Mouse (Mus musculus): ENCODE data around the gene Aven. TPM values are rescaled to one million over a fixed set of nuclear protein-coding genes. Genes with fewer than 3 reads are reported as not detected.

Gene Aven
- polyA plus RNA-seq, 1 experiment from 2014 or later, result 5.5 TPM

DNA sequence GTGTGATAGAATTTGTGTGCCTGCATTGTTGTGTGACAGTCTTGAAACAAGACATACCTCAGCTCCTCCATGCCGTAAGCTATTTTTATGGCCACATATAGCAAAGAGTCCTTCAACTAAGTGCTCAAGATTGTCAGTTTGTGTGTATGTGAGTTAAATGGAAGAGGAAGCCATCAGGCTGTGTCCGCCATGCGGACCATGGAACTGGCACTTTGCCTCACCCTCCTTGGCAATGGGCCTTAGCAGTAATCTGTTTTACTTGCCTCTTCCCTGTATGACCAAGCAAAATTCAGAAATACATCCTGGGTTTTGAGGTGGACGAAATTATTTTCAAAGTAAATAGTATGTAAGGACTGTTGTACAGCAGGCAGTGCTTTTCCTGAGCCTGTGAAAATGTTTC lies 75.0 kb downstream of the Aven start:
- H3K36me3 ChIP-seq, result no peaks in the 10 kb centered on the region
- H3K27ac ChIP-seq, result no peak overlapping the region
- H3K27me3 ChIP-seq, result no peaks in the 10 kb centered on the region
- no peak overlapping the region for H3K9ac ChIP-seq
- H3K4me1 ChIP-seq, result no peaks in the 10 kb centered on the region
- no peaks in the 10 kb centered on the region for H3K9me3 ChIP-seq
- no peak for ATAC-seq (ENCODE audit: insufficient number of reproducible peaks, low FRiP score, low TSS enrichment, low read depth)
- H3K4me3 ChIP-seq, result no peak overlapping the region
- WGBS, result 80% methylated on average over 4 of the region's 4 CpGs
- no peak overlapping the region for H3K4me2 ChIP-seq

DNA sequence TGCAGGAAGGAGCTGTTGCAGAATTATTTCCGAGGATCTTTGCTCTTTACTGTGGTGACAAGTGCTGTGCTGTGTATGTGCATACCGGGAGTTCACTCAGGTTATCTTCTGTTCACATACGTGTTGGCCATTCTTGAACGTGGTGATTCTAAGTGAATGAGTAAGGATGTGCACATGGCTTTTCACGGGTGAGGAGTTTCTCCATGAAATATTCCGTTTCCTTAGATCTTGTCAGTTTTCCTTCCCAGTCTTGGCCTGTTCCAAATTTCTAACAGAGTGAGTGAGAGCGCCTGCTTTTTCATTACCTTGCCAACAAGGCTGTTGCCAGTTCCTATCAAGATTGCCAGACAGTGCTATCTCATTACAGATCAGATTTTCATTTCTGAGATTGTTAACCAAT lies 98.2 kb downstream of the Aven start:
- no peaks in the 10 kb centered on the region for H3K9me3 ChIP-seq
- no peak overlapping the region for H3K4me2 ChIP-seq
- no peak for ATAC-seq (ENCODE audit: insufficient number of reproducible peaks, low FRiP score, low TSS enrichment, low read depth)
- no peak overlapping the region for H3K9ac ChIP-seq
- no peak overlapping the region for H3K27ac ChIP-seq
- H3K36me3 ChIP-seq, result no peaks in the 10 kb centered on the region
- no peaks in the 10 kb centered on the region for H3K27me3 ChIP-seq
- H3K4me1 ChIP-seq, result no peaks in the 10 kb centered on the region
- 72% methylated on average over 7 of the region's 7 CpGs for WGBS
- H3K4me3 ChIP-seq, result no peak overlapping the region

DNA sequence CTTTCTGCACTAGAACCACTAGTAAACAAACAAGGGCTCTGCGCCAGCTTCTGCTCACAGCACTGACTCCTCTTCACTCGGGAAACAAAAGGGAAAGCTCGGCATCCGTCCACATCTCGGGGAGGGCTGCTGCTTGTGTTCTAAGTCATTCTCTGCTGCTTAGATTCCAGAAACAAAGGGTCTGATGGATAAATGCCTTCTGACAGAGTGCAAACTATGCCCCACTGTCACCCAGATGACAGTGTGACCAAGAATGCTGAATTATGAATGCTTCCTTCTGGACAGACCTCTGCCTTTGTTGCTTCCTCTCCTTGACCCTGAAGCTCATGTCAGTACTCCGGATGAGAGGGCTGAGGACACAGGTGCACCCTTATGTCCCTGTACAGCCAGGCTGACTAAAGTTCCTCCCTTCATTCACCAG lies 98.7 kb downstream of the Aven start:
- no peaks in the 10 kb centered on the region for H3K4me1 ChIP-seq
- H3K36me3 ChIP-seq, result no peaks in the 10 kb centered on the region
- H3K4me2 ChIP-seq, result no peak overlapping the region
- WGBS, result 75% methylated on average over 6 of the region's 6 CpGs
- ATAC-seq (ENCODE audit: insufficient number of reproducible peaks, low FRiP score, low TSS enrichment, low read depth), result no peak
- no peak overlapping the region for H3K4me3 ChIP-seq
- H3K9ac ChIP-seq, result no peak overlapping the region
- no peaks in the 10 kb centered on the region for H3K27me3 ChIP-seq
- no peak overlapping the region for H3K27ac ChIP-seq
- no peaks in the 10 kb centered on the region for H3K9me3 ChIP-seq

DNA sequence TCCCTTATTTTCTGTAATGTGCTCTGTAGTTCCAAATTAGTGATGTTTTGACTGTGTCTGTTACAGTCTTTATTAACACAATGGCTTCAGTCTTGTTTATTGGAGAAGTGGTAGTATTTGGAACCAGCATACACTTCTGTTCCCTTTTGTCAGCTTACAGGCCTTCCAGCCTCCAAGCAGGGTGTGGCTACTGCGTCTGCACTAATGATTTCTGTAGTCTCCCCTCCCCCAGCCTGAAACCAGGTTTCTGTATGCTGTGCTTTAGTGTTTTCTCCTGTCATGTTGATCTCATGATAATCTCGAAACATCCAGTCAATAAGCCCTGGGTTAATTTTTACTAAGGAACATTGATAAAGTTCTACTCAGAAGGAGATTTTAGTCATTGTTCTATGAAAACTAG lies 100.6 kb downstream of the Aven start:
- H3K36me3 ChIP-seq, result no peaks in the 10 kb centered on the region
- no peaks in the 10 kb centered on the region for H3K4me1 ChIP-seq
- no peak overlapping the region for H3K4me2 ChIP-seq
- ATAC-seq (ENCODE audit: insufficient number of reproducible peaks, low FRiP score, low TSS enrichment, low read depth), result no peak
- H3K4me3 ChIP-seq, result no peak overlapping the region
- H3K27me3 ChIP-seq, result no peaks in the 10 kb centered on the region
- no peak overlapping the region for H3K9ac ChIP-seq
- WGBS, result 58% methylated on average over 2 of the region's 2 CpGs
- no peaks in the 10 kb centered on the region for H3K9me3 ChIP-seq
- H3K27ac ChIP-seq, result no peak overlapping the region

DNA sequence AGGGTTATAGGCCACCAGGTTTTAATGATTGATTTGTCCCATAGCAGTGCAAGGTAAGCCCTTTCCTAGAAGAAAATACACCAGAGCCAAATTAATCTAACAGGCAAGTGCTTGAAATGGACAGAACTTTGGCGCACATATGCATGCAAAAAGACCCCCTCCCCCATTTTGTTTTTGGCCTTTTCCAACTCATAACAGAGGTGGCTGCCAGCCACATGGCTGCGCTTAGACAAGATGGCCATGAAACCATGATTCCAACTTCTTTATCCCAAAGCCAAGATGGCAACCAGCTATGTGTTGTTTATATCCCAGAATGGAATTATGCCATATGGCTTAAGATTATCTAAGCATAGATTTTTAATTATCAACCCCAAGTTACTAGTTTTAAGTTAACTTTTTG lies 101.0 kb downstream of the Aven start:
- H3K9ac ChIP-seq, result no peak overlapping the region

DNA sequence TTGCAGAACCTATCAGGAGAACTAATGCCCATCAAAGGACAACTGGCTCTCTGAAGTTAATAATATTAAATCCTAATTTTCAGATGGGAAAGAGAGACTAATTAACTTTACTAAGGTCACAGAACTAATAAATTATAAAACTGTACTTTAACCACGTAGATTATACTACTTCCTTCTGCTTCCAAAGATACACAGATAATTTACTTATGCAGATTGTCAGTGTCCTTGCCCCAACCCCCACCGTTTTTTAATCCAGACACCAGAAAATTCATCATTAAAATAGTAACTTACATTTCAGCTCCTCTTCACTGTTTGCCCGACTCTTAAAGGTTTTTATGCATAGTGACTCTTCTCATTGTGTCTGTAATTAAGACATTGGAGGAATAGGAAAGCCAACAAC lies 103.0 kb downstream of the Aven start:
- no peak for ATAC-seq (ENCODE audit: insufficient number of reproducible peaks, low FRiP score, low TSS enrichment, low read depth)
- 82% methylated on average over 3 of the region's 3 CpGs for WGBS
- H3K36me3 ChIP-seq, result no peaks in the 10 kb centered on the region
- H3K4me1 ChIP-seq, result no peaks in the 10 kb centered on the region
- no peak overlapping the region for H3K4me2 ChIP-seq
- H3K27ac ChIP-seq, result no peak overlapping the region
- no peaks in the 10 kb centered on the region for H3K27me3 ChIP-seq
- no peak overlapping the region for H3K9ac ChIP-seq
- H3K9me3 ChIP-seq, result no peaks in the 10 kb centered on the region
- no peak overlapping the region for H3K4me3 ChIP-seq

More for the DNA sequence above, 101.0 kb downstream of the Aven start:
- no peak overlapping the region for H3K27ac ChIP-seq
- H3K4me1 ChIP-seq, result no peaks in the 10 kb centered on the region
- H3K9me3 ChIP-seq, result no peaks in the 10 kb centered on the region
- H3K4me3 ChIP-seq, result no peak overlapping the region
- ATAC-seq (ENCODE audit: insufficient number of reproducible peaks, low FRiP score, low TSS enrichment, low read depth), result no peak
- H3K27me3 ChIP-seq, result no peaks in the 10 kb centered on the region
- H3K36me3 ChIP-seq, result no peaks in the 10 kb centered on the region
- WGBS, result 92% methylated on average over 2 of the region's 2 CpGs
- H3K4me2 ChIP-seq, result no peak overlapping the region

DNA sequence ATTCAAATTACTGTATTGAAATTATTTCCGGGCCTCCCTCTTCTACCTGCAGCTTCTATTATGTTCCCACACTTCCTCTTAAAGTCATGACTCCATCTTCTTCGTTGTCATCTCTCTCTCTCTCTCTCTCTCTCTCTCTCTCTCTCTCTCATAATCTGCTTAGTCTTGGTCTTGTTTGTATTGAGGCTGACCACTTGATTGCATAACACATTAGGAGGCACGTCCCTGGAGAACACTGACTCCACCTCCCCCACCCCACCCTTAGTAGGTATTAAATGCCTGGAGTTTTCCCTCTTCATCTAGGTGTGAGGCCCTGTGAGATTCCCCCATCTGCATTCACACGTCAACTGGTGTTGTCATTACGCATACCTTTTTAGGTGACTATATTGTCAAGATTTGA lies 103.7 kb downstream of the Aven start:
- Histone ChIP-seq H3K27me3 (no peaks in the 10 kb centered on the region), H3K36me3 (no peaks in the 10 kb centered on the region), H3K9me3 (no peaks in the 10 kb centered on the region), H3K9ac (no peak overlapping the region), H3K4me2 (no peak overlapping the region), H3K4me1 (0 out of 2 replicates have a peak, but pooled peaks cover 4% of the 10 kb centered on the region), H3K27ac (no peak overlapping the region), H3K4me3 (no peak overlapping the region)
- ATAC-seq (ENCODE audit: insufficient number of reproducible peaks, low FRiP score, low TSS enrichment, low read depth), result no peak
- WGBS, result 69% methylated on average over 5 of the region's 5 CpGs

DNA sequence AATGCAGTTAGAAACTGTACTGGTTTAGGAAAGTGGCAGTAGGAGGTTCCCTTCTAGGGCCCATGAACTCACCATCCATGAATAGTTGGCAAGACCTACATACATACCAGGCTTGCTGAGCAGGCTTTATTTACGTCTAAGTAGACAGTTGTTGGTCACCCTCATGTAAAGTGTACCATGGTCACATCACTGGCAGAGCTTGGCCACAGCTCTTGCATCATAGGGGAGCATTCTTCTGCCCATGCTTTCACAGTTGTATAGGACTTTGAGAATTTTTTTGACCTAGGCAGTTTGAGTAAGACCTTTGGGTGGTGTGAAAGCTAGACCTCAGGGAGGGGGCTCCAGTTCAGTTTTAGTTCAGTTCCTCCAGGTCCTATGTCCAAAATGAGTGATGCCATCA lies 104.3 kb downstream of the Aven start:
- no peak for ATAC-seq (ENCODE audit: insufficient number of reproducible peaks, low FRiP score, low TSS enrichment, low read depth)
- no peak overlapping the region for H3K4me3 ChIP-seq
- no peaks in the 10 kb centered on the region for H3K36me3 ChIP-seq
- H3K9ac ChIP-seq, result no peak overlapping the region
- H3K27me3 ChIP-seq, result no peaks in the 10 kb centered on the region
- H3K27ac ChIP-seq, result no peak overlapping the region
- no peaks in the 10 kb centered on the region for H3K9me3 ChIP-seq
- 88% methylated on average over 1 of the region's 1 CpGs for WGBS
- H3K4me1 ChIP-seq, result 0 out of 2 replicates have a peak, but pooled peaks cover 5% of the 10 kb centered on the region
- H3K4me2 ChIP-seq, result no peak overlapping the region

DNA sequence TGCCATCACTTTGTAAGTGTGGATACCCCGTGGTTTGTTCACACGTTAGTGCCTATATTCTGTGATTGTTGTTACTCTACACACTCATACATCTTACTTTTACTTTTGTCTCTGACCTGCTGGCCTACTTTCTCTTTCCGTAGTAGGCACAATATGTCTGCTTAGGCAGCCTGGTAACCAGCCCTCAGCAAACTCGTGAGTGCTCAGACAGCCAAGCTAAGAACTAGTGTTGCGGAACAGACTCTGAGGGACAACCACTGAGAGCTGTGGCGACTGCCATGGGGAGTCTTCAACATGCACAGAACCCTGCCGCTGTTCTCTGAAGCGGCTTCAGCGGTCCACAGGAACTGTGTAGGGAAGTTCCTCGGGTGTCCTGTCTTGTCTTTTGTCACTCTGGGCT lies 107.5 kb downstream of the Aven start:
- 79% methylated on average over 10 of the region's 10 CpGs for WGBS
- no peak overlapping the region for H3K9ac ChIP-seq
- H3K4me2 ChIP-seq, result no peak overlapping the region
- H3K27ac ChIP-seq, result no peak overlapping the region
- H3K4me1 ChIP-seq, result peaks cover 8% of the 10 kb centered on the region; the same call in 1 of the 2 replicates
- no peak for ATAC-seq (ENCODE audit: insufficient number of reproducible peaks, low FRiP score, low TSS enrichment, low read depth)
- no peaks in the 10 kb centered on the region for H3K36me3 ChIP-seq
- H3K4me3 ChIP-seq, result no peak overlapping the region
- H3K27me3 ChIP-seq, result no peaks in the 10 kb centered on the region
- no peaks in the 10 kb centered on the region for H3K9me3 ChIP-seq

DNA sequence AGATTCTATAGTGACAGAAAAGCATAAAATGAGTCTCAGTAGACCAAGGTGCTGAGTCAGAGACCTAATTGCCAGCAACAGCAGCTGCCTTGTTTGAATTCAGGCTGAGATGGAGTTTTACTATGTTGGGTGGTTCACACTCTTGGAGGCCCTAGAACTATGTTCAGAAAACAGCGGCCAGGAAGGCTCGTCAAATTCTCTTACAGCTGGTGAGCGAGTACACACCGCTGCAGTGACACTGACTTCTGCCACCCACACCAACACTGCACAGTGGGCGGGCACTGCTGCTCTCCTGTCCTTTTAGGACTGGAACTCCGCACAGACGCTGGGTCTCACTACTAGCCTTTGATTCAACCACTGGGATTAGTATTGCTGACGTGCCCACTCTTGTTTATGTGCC lies 109.7 kb downstream of the Aven start:
- Histone ChIP-seq H3K4me1 (peaks cover 8% of the 10 kb centered on the region; the same call in 1 of the 2 replicates), H3K36me3 (no peaks in the 10 kb centered on the region), H3K27ac (no peak overlapping the region), H3K4me3 (no peak overlapping the region), H3K9me3 (no peaks in the 10 kb centered on the region), H3K4me2 (no peak overlapping the region), H3K27me3 (no peaks in the 10 kb centered on the region), H3K9ac (no peak overlapping the region)
- no peak for ATAC-seq (ENCODE audit: insufficient number of reproducible peaks, low FRiP score, low TSS enrichment, low read depth)
- 48% methylated on average over 8 of the region's 8 CpGs for WGBS

DNA sequence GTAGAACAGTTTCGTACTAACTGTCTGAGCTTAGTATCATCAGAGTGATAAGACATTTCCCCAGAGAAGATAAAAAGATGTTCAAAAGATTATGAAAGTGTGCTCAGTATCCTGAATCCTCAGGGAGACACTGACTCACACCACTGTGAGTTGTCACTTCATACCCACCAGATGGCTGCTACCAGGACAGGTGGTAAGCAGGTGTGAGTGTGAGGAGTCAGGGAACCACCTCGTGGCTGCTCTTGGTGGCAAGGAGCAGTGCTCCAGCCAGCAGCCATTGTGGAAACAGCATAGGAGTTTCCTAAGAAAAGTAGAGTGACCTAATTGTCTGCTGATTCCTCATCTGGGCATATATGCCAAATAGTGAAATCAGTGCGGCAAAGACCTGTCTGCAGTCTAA lies 113.8 kb downstream of the Aven start:
- no peak overlapping the region for H3K4me3 ChIP-seq
- H3K4me2 ChIP-seq, result no peak overlapping the region
- H3K27ac ChIP-seq, result no peak overlapping the region
- H3K9me3 ChIP-seq, result no peaks in the 10 kb centered on the region
- no peaks in the 10 kb centered on the region for H3K36me3 ChIP-seq
- ATAC-seq (ENCODE audit: insufficient number of reproducible peaks, low FRiP score, low TSS enrichment, low read depth), result no peak
- peaks cover 3% of the 10 kb centered on the region; the same call in 1 of the 2 replicates for H3K4me1 ChIP-seq
- 78% methylated on average over 3 of the region's 3 CpGs for whole genome bisulfite sequencing
- H3K27me3 ChIP-seq, result no peaks in the 10 kb centered on the region
- no peak overlapping the region for H3K9ac ChIP-seq

DNA sequence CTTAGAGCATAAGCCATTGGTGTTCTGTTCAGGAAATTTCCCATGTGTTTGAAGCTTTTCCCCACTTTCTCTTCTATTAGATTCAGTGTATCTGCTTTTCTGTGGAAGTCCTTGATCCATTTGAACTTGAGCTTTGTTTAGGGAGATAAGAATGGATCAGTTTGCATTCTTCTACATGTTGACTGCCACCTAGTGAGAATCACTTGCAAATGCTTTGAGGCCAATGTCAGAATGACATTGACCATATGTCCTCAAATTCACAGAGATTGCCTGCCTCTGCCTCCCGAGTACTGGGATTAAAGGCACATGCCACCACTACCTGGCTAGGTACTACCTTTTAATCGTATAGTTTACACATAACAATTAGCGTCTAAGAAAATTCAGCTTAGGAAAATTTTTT lies 119.9 kb downstream of the Aven start:
- no peak overlapping the region for H3K9ac ChIP-seq
- no peaks in the 10 kb centered on the region for H3K4me1 ChIP-seq
- H3K36me3 ChIP-seq, result no peaks in the 10 kb centered on the region
- WGBS, result 71% methylated on average over 3 of the region's 3 CpGs
- no peaks in the 10 kb centered on the region for H3K9me3 ChIP-seq
- H3K27me3 ChIP-seq, result no peaks in the 10 kb centered on the region
- H3K4me3 ChIP-seq, result no peak overlapping the region
- H3K27ac ChIP-seq, result no peak overlapping the region
- ATAC-seq (ENCODE audit: insufficient number of reproducible peaks, low FRiP score, low TSS enrichment, low read depth), result no peak
- no peak overlapping the region for H3K4me2 ChIP-seq

DNA sequence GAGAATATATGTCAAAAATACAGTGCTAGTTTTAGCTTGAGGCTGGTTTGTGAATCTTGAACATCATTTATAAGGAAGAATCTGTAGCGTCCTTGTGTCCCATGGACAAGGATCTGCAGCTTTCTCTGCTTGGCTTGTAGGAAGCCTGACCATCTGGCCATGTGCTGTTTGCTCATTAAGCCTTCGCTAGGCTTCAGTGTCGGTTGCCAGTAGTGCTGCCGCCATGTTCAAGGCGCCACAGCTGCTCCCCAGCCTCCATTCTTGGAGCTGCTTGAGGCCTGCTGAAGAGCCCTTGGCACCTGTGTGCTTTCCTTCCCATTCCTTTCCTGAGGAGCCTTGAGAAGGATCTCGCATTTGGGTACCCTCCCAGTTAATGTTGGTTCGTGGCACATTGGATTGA lies 121.6 kb downstream of the Aven start:
- no peaks in the 10 kb centered on the region for H3K36me3 ChIP-seq
- H3K4me1 ChIP-seq, result no peaks in the 10 kb centered on the region
- ATAC-seq (ENCODE audit: insufficient number of reproducible peaks, low FRiP score, low TSS enrichment, low read depth), result no peak
- no peak overlapping the region for H3K27ac ChIP-seq
- no peak overlapping the region for H3K4me2 ChIP-seq
- H3K27me3 ChIP-seq, result no peaks in the 10 kb centered on the region
- 88% methylated on average over 7 of the region's 7 CpGs for WGBS
- no peak overlapping the region for H3K9ac ChIP-seq
- no peak overlapping the region for H3K4me3 ChIP-seq
- H3K9me3 ChIP-seq, result no peaks in the 10 kb centered on the region
